Mouse (Mus musculus) large intestine, adult 2 months (tissue): ENCODE data around the gene Vps13d. TPM values are rescaled to one million over a fixed set of nuclear protein-coding genes. Genes with fewer than 3 reads are reported as not detected.

ENCODE experiments used
- DNase-seq: peaks from one replicate; pipeline ENCODE4 v3.0.0-alpha.2; 2012; ENCODE audit warnings: low read depth, low spot score
- WGBS: fragments of 180-500 bp; shearing (Covaris S2); methylation state at CpG from one replicate; pipeline ENCODE4 v1.1.7; 2018; 5-methylcytosine and 5-hydroxymethylcytosine counted together
- polyA plus RNA-seq: library from polyadenylated mRNA; depleted of rRNA; stranded (reverse); fragments of >200 nt; gene quantifications from 2 replicates; pipeline ENCODE4 v1.2.3, GENCODE M21; 2012

Gene Vps13d
- polyA plus RNA-seq, 1 experiment = 15.5 TPM

GRCm38 (mm10) chr4:145019121-145019714 lies 175.6 kb downstream of the Vps13d start:
- WGBS = 94% methylated on average over 3 of the region's 3 CpGs
- DNase-seq = no peak

GRCm38 (mm10) chr4:145017745-145018144 lies 177.1 kb downstream of the Vps13d start:
- WGBS = 35% methylated on average over 2 of the region's 2 CpGs
- no peak for DNase-seq

- whole genome bisulfite sequencing = 42% methylated on average over 1 of the region's 1 CpGs
- DNase-seq = no peak
Measured at GRCm38 (mm10) chr4:145016669-145017068, 178.1 kb downstream of the Vps13d start.

GRCm38 (mm10) chr4:145014632-145014960 lies 180.2 kb downstream of the Vps13d start:
- no peak for DNase-seq
- WGBS = 71% methylated on average over 4 of the region's 4 CpGs

- DNase-seq = no peak
- 59% methylated on average over 7 of the region's 7 CpGs for WGBS
Measured at GRCm38 (mm10) chr4:145013760-145014631, 180.8 kb downstream of the Vps13d start.

- WGBS = 69% methylated on average over 4 of the region's 4 CpGs
Measured at GRCm38 (mm10) chr4:145013187-145013586, 181.6 kb downstream of the Vps13d start.

GRCm38 (mm10) chr4:145011156-145011555 lies 183.6 kb downstream of the Vps13d start:
- 75% methylated on average over 3 of the region's 3 CpGs for WGBS
- no peak for DNase-seq

More at GRCm38 (mm10) chr4:145013187-145013586, 181.6 kb downstream of the Vps13d start:
- DNase-seq = no peak

GRCm38 (mm10) chr4:145009934-145010333 lies 184.9 kb downstream of the Vps13d start:
- 31% methylated on average over 7 of the region's 7 CpGs for WGBS
- DNase-seq = no peak

- 19% methylated on average over 3 of the region's 3 CpGs for WGBS
- peak; percentile 57 for DNase-seq
Measured at GRCm38 (mm10) chr4:145009437-145009836, 185.4 kb downstream of the Vps13d start.

GRCm38 (mm10) chr4:145005943-145006545 lies 188.8 kb downstream of the Vps13d start:
- no peak for DNase-seq
- WGBS = 96% methylated on average over 4 of the region's 4 CpGs

GRCm38 (mm10) chr4:145004176-145004575 lies 190.6 kb downstream of the Vps13d start:
- no peak for DNase-seq
- 62% methylated on average over 6 of the region's 6 CpGs for WGBS

- WGBS = 84% methylated on average over 1 of the region's 1 CpGs
- no peak for DNase-seq
Measured at GRCm38 (mm10) chr4:145002733-145003132, 192.1 kb downstream of the Vps13d start.

GRCm38 (mm10) chr4:144999903-145000382 lies 194.9 kb downstream of the Vps13d start:
- 7% methylated on average over 20 of the region's 20 CpGs for WGBS
- peak; percentile 91 for DNase-seq

- WGBS = 7% methylated on average over 6 of the region's 6 CpGs
- no peak for DNase-seq
Measured at GRCm38 (mm10) chr4:144999572-144999880, 195.3 kb downstream of the Vps13d start.

GRCm38 (mm10) chr4:144998808-144999571 lies 195.8 kb downstream of the Vps13d start:
- DNase-seq = no peak
- 41% methylated on average over 2 of the region's 2 CpGs for WGBS

GRCm38 (mm10) chr4:144997887-144998658 lies 196.7 kb downstream of the Vps13d start:
- WGBS = 17% methylated on average over 3 of the region's 3 CpGs
- no peak for DNase-seq

- 58% methylated on average over 6 of the region's 6 CpGs for WGBS
- DNase-seq = no peak
Measured at GRCm38 (mm10) chr4:144996996-144997820, 197.6 kb downstream of the Vps13d start.

GRCm38 (mm10) chr4:144995826-144996225 lies 199.0 kb downstream of the Vps13d start:
- 74% methylated on average over 1 of the region's 1 CpGs for WGBS
- DNase-seq = no peak
